Mouse (Mus musculus) erythroblast, embryonic 14.5 days (primary cell): Measurements from ENCODE around the gene Ppargc1a.

ENCODE experiments used
- GATA1 ChIP-seq: IDR thresholded peaks from 2 replicates; pipeline ENCODE4 v1.6.1; 2012; ENCODE audit warnings: low read length, inconsistent platforms, mixed read lengths
- TAL1 ChIP-seq: IDR thresholded peaks from 3 replicates; pipeline ENCODE4 v1.6.1; 2012; ENCODE audit warnings: low read length, inconsistent platforms, mixed read lengths

GRCm38 (mm10) chr5:51445726-51446125 is 121.8 kb downstream of the Ppargc1a start:
- TF ChIP-seq TAL1 (no peak), GATA1 (no peak)
